Mouse (Mus musculus): ENCODE data around the gene C1qtnf7. TPM values are rescaled to one million over a fixed set of nuclear protein-coding genes. Genes with fewer than 3 reads are reported as not detected.
A peak's percentile ranks its signal among the peaks of the same experiment; 100 is the strongest.

C1qtnf7 gene
- polyA plus RNA-seq (2012; rRNA removed) (3.2 and 5.0 TPM in 2 replicates), polyA plus RNA-seq (2014; fragmentation: Nextera tagmentation; extraction: Ambion mirVana) (6.6 and 9.3 TPM in 2 replicates)

DNA sequence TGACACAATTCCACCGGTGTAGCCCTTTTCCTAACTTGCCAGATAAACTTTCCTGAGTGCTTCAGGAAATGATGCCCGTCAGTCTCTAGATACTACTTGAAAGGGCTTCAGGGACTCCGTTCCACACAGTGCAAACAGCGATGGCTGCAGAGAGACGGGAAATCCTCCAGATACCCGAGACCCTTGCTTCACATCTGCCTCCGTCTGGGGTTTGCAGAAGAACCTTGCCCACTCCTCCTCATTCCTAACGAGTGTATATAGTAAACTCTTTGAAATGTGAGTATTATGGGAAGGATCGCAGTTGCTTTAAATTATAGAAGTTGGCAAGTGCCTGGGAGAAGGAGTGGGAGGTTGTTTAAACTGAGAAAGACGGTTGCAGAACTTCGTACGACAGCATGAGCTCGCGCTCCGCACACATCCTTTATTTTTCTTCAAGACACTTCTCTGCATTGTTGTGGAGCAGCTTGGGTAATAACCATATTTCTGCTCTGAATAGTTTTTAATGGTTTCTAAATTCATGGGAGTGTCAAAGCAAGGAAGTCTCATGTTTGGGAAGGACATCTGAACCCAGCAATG lies at the start of gene C1qtnf7:
Gene C1qtnf7 (plus strand): TSS at position 138 of the 576 bp plus-strand sequence.
- no peak for TF ChIP-seq POLR2A (IDR thresholded peaks at IDR 0.05; ENCODE audit: borderline replicate concordance, extremely low read depth, insufficient read depth, insufficient read length)
- WGBS: 14% methylated on average over 15 of the region's 15 CpGs

GRCm38 (mm10) chr5:43466762-43467161 lies 48.6 kb upstream of the C1qtnf7 start:
- H3K4me2 ChIP-seq (replicated peaks; ENCODE audit: low read depth, low read length, severe bottlenecking): no peak overlapping the region
- H3K9ac ChIP-seq (ENCODE audit: low read depth, low read length, severe bottlenecking): no peak overlapping the region
- DNase-seq (ENCODE audit: low spot score) (no peak), ATAC-seq (ENCODE audit: low FRiP score, low read depth) (no peak)
- no peaks in the 10 kb centered on the region for H3K27me3 ChIP-seq (ENCODE audit: control insufficient read depth, insufficient read depth, low read length)
- no peak overlapping the region for H3K4me3 ChIP-seq (replicated peaks; ENCODE audit: low read length)
- no peaks in the 10 kb centered on the region for H3K4me1 ChIP-seq (ENCODE audit: control insufficient read depth, insufficient read depth, low read length)
- 87% methylated on average over 2 of the region's 2 CpGs for WGBS
- no peaks in the 10 kb centered on the region for H3K36me3 ChIP-seq (ENCODE audit: control insufficient read depth, insufficient read depth, low read length)
- H3K9me3 ChIP-seq (ENCODE audit: control insufficient read depth, low read length): no peaks in the 10 kb centered on the region
- H3K27ac ChIP-seq (replicated peaks; ENCODE audit: low read depth, low read length): no peak overlapping the region
- TF ChIP-seq POLR2A (IDR thresholded peaks at IDR 0.05; ENCODE audit: borderline replicate concordance, extremely low read depth, insufficient read depth, insufficient read length): no peak

More for the DNA sequence above, at the start of gene C1qtnf7:
- H3K4me2 ChIP-seq (replicated peaks; ENCODE audit: low read depth, low read length, severe bottlenecking): peak within 1 kb of the TSS; percentile 37
- no peaks in the 10 kb centered on the region for H3K27me3 ChIP-seq (ENCODE audit: control insufficient read depth, insufficient read depth, low read length)
- H3K27ac ChIP-seq (replicated peaks; ENCODE audit: low read depth, low read length): no peak within 1 kb of the TSS
- no peak for DNase-seq (ENCODE audit: low spot score)
- ATAC-seq (ENCODE audit: low FRiP score, low read depth): no peak; the same call in 1 of the 2 replicates
- no peaks in the 10 kb centered on the region for H3K36me3 ChIP-seq (ENCODE audit: control insufficient read depth, insufficient read depth, low read length)
- no peaks in the 10 kb centered on the region for H3K9me3 ChIP-seq (ENCODE audit: control insufficient read depth, low read length)
- peak within 1 kb of the TSS; percentile 14 for H3K4me3 ChIP-seq (replicated peaks; ENCODE audit: low read length)
- 0 out of 2 replicates have a peak within 1 kb of the TSS, but pooled peaks have one; percentile 12 for H3K9ac ChIP-seq (ENCODE audit: low read depth, low read length, severe bottlenecking)
- H3K4me1 ChIP-seq (ENCODE audit: control insufficient read depth, insufficient read depth, low read length): peaks cover 26% of the 10 kb centered on the region

GRCm38 (mm10) chr5:43467214-43467613 lies 48.1 kb upstream of the C1qtnf7 start:
- ATAC-seq (ENCODE audit: low FRiP score, low read depth) (no peak), DNase-seq (ENCODE audit: low spot score) (no peak)
- H3K9ac ChIP-seq (ENCODE audit: low read depth, low read length, severe bottlenecking): no peak overlapping the region
- no peak overlapping the region for H3K27ac ChIP-seq (replicated peaks; ENCODE audit: low read depth, low read length)
- H3K4me1 ChIP-seq (ENCODE audit: control insufficient read depth, insufficient read depth, low read length): no peaks in the 10 kb centered on the region
- H3K36me3 ChIP-seq (ENCODE audit: control insufficient read depth, insufficient read depth, low read length): no peaks in the 10 kb centered on the region
- no peak overlapping the region for H3K4me3 ChIP-seq (replicated peaks; ENCODE audit: low read length)
- H3K4me2 ChIP-seq (replicated peaks; ENCODE audit: low read depth, low read length, severe bottlenecking): no peak overlapping the region
- WGBS: 71% methylated on average over 3 of the region's 3 CpGs
- no peaks in the 10 kb centered on the region for H3K9me3 ChIP-seq (ENCODE audit: control insufficient read depth, low read length)
- H3K27me3 ChIP-seq (ENCODE audit: control insufficient read depth, insufficient read depth, low read length): no peaks in the 10 kb centered on the region
- no peak for TF ChIP-seq POLR2A (IDR thresholded peaks at IDR 0.05; ENCODE audit: borderline replicate concordance, extremely low read depth, insufficient read depth, insufficient read length)

DNA sequence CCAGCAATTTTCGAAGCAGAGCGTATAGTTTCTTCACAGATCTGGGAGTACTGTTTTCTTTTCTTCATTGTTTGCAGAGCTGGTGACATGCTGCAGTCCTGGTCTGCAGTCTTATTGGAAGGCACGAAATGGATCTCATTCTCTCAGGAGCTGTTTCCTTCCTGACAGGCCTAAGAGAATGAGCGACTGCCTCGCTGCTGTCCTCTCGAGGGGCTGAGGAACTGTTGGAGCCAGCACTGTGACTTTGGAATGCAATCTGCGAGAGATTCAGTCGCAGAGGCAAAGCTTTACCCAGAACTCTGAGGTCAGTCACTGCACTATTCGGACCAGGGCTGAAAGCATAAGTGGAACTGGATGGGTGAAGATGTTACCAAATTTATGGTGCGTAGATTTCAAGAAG lies 46.4 kb upstream of the C1qtnf7 start:
- Histone ChIP-seq H3K9me3 (ENCODE audit: control insufficient read depth, low read length) (no peaks in the 10 kb centered on the region), H3K4me3 (replicated peaks; ENCODE audit: low read length) (no peak overlapping the region), H3K27me3 (ENCODE audit: control insufficient read depth, insufficient read depth, low read length) (no peaks in the 10 kb centered on the region), H3K36me3 (ENCODE audit: control insufficient read depth, insufficient read depth, low read length) (no peaks in the 10 kb centered on the region), H3K4me1 (ENCODE audit: control insufficient read depth, insufficient read depth, low read length) (no peaks in the 10 kb centered on the region), H3K4me2 (replicated peaks; ENCODE audit: low read depth, low read length, severe bottlenecking) (no peak overlapping the region), H3K9ac (ENCODE audit: low read depth, low read length, severe bottlenecking) (no peak overlapping the region), H3K27ac (replicated peaks; ENCODE audit: low read depth, low read length) (no peak overlapping the region)
- no peak for DNase-seq (ENCODE audit: low spot score)
- 68% methylated on average over 10 of the region's 10 CpGs for WGBS
- ATAC-seq (ENCODE audit: low FRiP score, low read depth): no peak
- TF ChIP-seq POLR2A (IDR thresholded peaks at IDR 0.05; ENCODE audit: borderline replicate concordance, extremely low read depth, insufficient read depth, insufficient read length): no peak

DNA sequence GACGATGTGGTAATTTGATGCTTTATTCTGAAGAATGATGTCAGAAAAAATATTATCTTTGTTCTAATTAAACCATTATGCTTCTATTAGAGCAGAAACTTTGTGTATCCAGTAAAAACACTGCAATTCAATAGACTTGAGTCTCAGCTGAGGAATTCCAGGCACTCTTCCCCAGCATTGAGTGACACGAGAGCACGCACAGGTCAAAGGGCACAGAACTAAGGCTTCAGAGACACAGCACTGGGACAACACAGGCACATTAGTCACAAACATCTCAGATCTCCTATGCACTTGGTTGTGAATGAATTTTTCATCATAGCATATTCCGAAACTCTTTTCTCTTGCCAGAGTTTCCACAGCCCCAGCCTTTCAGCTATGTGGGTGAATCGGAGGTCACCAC lies 37.4 kb upstream of the C1qtnf7 start:
- DNase-seq (ENCODE audit: low spot score) (no peak), ATAC-seq (ENCODE audit: low FRiP score, low read depth) (no peak)
- no peaks in the 10 kb centered on the region for H3K36me3 ChIP-seq (ENCODE audit: control insufficient read depth, insufficient read depth, low read length)
- 68% methylated on average over 5 of the region's 5 CpGs for WGBS
- no peak overlapping the region for H3K4me2 ChIP-seq (replicated peaks; ENCODE audit: low read depth, low read length, severe bottlenecking)
- H3K4me1 ChIP-seq (ENCODE audit: control insufficient read depth, insufficient read depth, low read length): 0 out of 2 replicates have a peak, but pooled peaks cover 3% of the 10 kb centered on the region
- no peak overlapping the region for H3K9ac ChIP-seq (ENCODE audit: low read depth, low read length, severe bottlenecking)
- no peak overlapping the region for H3K27ac ChIP-seq (replicated peaks; ENCODE audit: low read depth, low read length)
- no peaks in the 10 kb centered on the region for H3K9me3 ChIP-seq (ENCODE audit: control insufficient read depth, low read length)
- TF ChIP-seq POLR2A (IDR thresholded peaks at IDR 0.05; ENCODE audit: borderline replicate concordance, extremely low read depth, insufficient read depth, insufficient read length): no peak
- no peaks in the 10 kb centered on the region for H3K27me3 ChIP-seq (ENCODE audit: control insufficient read depth, insufficient read depth, low read length)
- no peak overlapping the region for H3K4me3 ChIP-seq (replicated peaks; ENCODE audit: low read length)
